Mouse (Mus musculus) yolk sac, embryonic 10.5 days (tissue): ENCODE data around the gene Fxyd3.

Source experiments
- DNase-seq: peaks from one replicate; pipeline ENCODE4 v3.0.0-alpha.2; 2017; ENCODE audit warnings: low spot score

Fxyd3 gene

DNA sequence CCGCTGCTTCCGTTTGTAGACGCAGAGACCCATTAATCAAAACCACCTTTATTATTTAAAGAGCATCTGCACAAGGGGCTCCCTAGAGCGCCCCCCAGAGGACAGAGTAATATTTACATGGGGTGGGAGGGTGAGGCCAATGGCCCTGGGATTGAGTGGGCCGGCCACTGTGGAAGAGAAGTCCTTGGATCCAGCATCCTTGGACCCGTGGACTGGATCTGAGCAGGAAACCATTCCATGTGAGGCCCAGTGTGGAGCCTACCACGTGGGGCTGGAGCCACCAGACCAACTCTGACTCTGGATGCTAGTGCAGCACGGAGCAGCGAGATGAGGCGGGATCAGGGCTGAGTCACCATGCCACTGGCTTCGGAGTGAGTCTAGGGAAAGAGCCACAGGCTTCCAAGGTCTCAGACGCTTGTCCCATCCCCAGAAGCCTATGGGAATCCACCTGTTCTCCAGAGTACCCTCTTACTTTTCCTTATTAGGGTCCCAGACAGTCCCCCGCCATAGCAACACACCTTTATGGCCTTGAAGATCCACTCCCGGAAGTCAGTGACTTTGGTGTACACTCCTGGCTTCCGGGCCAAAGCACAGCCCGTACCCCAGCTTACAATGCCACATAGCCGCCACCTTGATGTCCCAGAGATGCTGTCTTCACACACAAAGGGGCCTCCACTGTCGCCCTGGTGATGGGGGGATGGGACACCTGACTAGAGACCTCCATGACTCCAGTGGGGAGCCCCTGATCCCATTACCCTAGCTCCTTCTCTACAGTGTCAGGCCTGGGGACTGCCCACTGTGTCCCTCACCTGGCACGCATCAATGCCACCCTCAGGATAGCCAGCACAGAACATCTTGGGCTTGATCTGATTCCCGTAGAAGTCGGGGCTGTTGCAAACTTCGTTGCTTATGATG, 22.4 kb upstream of the Fxyd3 start:
- DNase-seq, result no peak

DNA sequence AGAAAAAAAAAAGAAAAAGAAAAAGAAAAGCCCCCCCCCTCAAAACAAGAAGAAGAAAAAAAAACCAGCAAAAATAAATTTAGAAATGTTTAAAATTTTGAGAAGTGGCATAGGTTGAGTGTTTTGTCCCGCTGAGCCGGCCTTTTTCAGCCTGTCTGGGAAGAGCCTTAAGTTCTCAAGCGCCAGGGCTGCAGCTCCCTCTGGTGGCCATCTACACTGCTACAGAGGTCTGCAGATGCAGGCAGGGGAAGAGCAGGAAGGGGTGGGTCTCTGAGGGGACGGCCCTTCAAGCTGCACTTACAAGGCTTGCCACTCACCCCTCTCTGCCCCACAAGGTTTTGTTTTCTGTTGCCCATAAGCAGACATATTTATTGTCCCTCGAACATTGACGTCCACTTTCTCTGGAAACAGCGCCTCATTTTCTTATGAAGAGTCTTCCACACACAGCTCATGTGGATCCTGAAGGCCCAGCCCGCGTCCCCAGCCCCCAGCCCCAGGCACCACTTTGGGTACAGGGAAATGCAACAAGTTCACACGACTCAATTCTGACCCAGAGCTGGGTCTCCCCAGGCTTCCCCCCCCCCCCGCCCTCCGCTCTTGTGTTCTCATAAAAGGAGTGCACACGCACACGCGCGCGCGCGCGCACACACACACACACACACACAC, 21.2 kb upstream of the Fxyd3 start:
- DNase-seq, result peak; percentile 83

DNA sequence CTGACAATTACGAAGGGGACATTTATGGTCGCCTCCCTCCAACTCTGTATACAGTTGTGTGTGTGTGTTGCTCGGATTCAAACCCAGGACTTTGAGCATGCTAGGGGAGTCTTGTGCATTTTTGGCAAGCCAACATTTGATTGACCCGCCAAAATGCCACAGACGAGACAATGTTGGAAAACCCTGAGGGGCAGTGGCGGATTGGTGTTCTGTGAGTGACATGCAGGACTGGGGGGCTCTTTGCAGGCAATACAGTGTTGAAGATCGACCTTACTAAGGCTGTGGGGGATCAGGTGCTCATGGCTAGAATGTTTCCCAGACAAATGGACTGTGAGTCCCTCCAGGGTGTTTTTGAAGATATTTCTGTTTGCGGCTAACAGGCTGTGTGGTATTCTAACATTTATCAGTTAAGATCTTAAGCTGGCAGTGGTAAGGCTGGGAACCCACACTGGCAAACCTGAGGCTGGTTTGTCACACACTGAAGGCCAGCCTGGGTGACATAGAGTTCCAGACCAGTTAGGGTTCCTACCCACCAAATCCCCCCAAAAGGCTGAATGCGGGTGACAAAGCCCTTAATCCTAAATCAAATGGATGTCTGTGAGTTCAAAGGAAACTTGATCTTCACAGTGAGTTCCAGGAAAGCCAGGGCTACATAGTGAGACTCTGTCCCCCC, 20.5 kb upstream of the Fxyd3 start:
- DNase-seq, result no peak

DNA sequence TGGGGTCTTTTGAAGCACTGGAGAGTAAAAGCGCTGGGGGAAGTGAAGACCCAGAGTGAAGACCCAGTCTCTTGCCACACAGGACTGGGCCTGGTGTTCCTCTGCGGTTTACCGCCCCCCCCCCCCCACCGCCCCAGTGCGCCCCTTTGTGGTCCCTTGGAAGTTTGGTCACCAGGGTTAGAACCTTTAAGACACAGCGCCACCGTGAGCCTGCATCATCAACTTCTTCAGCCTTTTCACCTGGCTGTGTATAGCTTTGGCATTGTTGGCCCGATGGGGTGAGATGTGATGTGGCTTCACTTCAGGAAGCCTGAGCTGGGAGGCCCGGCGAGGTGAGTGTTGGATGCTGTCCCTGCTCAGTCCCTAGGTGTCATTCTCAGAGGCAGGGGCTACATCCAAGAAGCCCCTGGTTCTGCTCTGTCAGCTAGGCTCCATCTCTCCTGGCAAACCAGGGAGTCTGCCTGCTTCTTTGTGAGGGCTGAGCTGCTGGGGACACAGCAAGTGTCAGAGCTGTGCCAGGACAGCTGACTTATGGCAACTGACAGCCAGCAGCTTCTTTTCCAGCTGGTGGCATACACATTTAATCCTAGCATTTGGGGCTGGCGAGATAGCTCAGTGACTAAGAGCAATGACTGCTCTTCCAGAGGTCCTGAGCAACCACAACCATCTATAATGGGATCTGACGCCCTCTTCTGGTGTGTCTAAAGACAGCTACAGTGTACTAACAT, 18.4 kb upstream of the Fxyd3 start:
- no peak for DNase-seq

DNA sequence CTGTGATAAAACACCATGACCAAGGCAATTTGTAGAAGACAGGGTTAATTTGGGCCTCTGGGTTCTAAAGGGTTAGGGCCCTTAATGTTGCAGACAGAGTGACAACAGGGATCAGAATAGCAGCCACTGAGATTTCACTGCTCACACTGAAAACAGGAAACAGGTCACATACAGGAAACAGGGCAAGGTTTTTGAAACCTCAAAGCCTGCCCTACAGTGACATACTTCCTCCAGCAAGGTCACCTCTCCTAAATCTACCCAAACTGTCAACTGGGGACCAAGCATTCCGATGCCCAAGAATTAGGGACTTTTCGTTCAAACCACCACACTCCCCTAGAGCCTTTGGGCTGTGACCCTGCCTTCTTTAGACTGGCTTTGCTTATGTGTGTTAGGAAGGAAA, 13.2 kb upstream of the Fxyd3 start:
- DNase-seq, result no peak

DNA sequence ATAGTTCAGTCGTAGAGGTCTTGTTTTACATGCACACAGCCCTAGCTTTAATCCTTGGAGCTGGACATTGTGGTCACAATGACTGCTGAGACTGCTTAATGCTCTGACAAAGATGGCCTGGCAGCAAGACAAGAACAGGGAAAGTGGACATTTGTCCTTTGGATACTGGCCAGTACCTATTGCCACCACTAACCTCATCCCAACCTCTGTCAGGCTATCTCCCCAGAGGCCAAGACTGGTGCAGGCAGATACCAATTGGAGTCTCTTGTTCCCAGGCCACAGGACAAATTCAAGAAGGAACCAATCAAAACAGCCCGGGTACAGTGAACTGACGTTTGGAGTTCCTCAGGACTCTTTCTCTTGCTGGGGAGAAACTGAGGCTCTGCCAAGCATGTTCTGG, 11.7 kb upstream of the Fxyd3 start:
- no peak for DNase-seq

DNA sequence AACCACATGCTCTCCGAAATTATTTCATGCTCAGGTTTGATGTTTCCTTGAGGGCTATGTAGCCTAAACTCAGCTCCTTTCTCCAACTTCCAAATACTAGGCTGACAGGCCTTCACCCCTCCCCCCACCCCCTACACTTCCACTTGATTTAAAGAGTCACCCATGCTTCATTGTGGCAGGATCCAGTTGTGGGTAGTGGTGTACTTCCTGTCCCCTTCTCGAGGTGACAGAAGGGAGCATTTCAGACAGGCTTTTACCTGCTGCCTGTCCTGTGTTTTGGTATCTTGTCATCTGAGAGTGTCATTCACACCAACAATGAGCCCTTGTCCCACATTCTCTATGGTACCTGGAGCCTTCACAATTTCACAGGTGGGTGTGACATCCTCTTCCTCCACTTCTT, 10.8 kb upstream of the Fxyd3 start:
- DNase-seq, result no peak

DNA sequence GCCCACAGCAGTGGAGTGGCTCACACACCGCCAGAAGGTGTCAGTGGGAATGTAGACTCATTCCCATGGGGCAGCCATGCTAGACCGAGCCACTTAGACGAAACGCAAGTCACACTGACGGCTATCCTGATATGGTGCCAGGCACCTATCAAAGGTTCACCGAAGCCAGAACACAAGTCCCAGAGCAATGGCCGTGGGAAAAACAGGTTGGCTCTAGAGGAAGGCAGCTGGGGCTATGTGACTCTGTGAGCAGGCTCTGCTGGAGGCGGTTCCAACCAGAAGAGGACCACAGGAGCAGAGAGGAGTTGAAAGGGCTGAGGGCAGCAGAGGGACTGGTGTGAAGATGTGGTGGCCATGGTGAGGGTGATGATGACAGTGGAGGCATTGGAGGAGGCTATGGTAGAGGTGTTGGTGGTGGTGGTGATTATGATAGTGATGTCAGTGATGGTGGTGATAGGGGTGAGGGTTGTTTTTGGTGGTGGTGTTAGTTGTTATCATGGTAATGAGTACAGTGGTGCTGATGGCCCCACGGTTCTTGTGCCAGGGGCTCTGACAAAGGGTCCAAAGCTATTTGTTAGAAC, 9.8 kb upstream of the Fxyd3 start:
- DNase-seq, result no peak

DNA sequence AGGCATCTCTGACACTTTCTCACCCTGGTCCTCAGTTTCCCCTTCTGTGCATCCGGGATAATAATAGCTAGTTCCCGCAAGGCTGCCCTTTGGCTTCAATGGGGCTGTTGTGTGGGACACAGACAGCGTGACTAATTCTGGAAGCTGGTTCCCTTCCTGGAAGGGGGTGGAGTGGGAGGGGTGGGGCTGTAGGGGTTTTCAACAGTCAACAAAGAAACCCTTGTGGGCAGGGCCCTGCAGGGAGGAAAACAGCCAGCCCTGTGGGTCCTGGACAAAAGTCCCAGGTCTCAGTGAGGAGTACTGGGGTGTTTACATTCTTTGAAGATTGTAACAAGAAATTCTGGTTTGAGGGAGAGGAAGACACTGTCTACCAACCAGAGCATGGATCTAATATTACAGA, 8.7 kb upstream of the Fxyd3 start:
- DNase-seq, result no peak

DNA sequence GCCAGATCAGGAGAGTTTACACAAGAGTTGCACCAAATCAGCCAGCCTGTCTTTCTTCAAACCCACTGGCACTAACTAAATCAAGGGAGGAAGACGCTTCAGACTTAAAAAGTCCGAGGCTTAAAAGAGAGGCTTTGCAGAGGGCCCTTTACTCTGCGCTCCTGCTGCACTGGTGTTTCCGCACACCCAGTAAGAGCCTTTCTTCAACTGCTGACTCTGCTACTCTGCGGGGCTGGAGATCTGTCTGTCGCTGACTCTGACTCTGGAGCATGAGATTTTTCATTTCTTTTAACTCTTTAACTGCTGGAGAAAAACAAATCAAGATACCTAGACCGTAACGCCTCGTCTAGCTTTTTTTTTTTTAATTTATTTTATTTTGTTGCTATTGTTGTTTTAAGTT, 7.6 kb upstream of the Fxyd3 start:
- DNase-seq, result no peak

DNA sequence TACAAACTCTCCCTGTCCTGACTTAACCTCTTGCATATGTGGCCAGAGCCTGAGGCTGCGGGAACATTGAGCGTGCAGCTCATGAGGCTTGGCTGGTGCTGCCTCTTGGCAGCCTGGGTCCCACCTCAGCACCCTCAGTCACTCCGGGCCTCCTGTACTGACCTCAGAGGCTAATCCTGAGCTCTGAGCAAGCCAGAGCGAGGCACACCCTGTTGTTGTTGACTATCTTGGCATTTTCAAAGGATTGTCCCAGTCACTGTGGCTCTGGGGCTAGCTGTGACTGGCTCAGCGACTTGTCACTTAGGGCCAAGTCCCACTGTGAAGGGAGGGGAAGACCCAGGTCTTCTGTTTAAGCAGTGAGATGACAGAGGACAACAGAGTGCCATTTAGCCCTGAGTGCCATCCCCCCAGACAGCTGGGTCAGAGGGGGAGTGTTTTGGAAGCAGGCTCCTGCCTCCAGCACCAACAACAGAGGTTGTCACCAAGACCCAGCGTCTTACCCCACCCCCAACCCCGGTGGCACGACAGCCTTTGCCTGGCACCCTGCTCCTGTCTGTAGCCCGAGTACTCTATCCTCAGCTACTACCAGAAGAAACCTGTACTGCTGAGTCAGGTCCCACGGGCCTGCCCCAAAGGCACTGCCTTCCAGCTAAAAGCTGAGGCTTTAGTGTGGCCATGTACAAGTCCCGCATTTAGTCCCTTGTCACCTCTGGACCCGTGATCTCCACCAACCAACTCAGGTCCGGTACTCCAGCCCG, 6.5 kb upstream of the Fxyd3 start:
- DNase-seq, result no peak

DNA sequence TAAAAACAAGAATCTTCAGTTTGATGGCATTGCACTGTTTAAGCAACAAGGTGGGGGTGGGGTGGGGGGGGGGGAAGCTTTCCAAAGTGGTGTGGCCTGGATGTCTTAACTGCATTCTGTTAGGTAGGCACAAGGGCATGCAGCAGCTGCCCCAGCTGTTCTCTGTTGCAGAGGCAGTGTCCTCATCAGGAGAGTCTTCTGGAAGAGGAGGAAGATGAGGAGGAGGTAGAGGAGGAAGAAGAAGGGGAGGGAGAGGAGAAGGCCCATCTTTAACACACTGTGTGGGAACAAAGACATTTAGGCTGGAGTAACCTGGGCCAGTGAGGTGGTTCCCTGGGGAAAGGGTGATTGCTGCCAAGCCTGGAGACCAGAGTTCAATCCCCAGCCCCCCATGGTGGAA, 5.6 kb upstream of the Fxyd3 start:
- DNase-seq, result no peak

DNA sequence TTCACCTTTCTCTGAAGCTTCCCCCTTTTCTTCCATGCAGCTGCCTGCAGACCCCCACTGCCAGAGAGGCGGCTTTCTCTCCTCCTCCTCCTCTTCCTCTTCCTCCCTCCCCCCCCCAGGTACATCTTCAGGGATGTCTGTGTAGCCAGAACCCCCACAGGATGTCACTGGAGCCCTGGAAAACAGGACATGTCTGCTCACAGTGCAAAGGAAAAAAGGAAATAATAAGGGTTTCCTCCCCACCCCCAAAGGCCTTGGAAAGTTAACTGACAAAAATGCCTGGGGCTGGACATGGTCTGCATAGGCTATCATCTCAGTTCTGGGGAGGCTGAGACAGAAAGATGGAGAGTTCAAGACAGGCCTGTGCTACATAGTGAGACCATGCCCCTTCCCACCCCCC, 4.6 kb upstream of the Fxyd3 start:
- DNase-seq, result no peak

DNA sequence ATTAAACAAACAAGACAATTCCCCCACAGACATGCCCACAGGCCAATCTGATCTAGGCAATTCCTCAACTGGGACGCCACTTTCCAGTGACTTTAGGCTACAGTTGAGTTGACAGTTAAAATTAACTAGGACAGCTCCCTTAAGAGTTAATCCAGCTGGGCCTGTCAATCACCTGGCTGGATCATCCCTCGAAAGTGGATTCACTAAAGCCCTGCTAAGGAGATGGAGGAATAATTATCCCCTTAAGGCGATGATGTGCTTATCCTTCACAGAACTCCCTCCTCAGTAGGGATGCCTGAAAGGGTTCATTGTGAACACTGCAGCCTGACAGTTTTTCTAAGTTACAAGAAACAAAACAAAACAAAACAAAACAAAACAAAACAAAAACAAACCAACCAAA, 4.1 kb upstream of the Fxyd3 start:
- no peak for DNase-seq

DNA sequence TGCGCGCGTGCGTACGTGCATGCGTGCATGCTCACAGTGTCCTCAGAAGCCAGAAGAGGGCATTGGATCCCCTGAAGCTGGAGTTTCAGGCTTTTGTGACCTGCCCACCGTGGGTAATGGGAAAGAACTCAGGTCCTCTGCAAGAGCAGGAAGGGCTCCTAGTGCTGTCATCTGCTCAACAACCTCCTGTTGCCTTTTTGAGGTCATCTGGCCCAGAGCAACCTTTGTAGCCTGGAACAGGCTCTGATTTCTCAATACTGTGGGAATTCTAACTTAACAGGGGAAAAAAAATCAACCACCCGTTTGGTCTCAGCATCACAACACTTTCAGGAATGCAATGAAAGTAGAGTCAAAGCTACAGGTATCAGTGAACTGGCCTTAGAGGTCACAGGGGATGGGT, 3.2 kb upstream of the Fxyd3 start:
- DNase-seq, result no peak

DNA sequence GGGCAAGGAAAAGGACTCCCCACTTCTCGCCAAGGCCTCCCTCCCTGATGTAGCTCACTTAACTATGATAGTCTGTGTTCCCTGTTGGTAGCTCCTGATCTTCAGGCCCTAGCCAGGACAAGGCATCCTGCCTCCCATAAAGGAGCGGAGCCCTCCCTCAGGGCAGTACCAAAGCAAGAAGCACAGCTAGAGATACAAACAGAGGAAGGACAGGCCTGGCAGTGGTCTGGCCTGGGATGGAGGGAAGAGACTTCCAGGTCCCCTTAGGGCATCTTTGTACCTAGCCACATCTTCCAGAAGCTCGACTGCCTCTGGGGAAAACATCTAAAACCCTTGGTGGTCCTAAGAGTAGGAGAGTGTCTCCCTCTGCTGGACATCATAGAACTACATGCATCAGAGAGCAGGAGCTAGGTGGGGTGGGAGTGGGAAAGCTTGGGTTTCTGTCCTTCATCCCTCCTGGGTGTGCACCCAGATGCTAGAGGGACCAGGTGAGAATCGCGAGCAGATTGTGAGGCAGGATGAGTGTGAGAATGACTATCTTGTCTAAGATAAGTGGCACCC, 1.5 kb upstream of the Fxyd3 start:
- no peak for DNase-seq

DNA sequence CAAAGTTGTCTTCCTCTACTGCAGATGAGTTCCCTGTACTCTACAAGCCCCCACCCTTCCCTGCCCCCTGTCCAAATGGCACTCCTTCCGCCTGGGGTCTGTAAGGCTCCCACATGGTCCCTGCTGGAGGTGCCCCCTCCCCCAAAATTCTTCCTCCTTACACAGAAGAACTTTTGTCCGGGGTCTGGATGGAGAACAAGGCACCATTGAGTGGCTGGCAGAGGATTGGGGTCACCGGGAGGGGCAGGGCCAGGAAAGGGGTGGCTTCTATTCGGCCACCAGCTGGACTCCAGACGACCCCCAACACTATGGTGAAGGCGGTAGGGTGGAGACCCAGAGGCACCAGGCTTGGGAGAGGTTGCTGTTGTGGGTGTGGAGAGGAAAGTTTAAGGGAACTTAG, 966 bp upstream of the Fxyd3 start:
- no peak for DNase-seq

DNA sequence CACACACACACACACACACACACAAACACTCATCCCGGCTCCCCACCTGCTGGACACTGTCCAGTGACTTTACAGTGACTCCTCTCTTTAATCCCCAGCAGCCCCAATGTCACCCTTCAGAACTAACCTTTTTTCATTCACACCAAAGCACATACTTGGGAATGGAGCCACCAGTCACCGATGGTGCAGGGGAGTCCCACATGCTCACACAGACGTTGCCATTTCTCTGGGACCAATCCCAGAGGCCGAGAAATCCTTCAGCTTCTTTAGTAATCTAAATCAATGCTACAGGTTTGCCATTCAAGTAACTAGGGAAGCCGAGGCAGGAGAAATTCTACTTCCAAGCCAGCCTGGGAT, 1.8 kb downstream of the Fxyd3 start:
- DNase-seq, result no peak

DNA sequence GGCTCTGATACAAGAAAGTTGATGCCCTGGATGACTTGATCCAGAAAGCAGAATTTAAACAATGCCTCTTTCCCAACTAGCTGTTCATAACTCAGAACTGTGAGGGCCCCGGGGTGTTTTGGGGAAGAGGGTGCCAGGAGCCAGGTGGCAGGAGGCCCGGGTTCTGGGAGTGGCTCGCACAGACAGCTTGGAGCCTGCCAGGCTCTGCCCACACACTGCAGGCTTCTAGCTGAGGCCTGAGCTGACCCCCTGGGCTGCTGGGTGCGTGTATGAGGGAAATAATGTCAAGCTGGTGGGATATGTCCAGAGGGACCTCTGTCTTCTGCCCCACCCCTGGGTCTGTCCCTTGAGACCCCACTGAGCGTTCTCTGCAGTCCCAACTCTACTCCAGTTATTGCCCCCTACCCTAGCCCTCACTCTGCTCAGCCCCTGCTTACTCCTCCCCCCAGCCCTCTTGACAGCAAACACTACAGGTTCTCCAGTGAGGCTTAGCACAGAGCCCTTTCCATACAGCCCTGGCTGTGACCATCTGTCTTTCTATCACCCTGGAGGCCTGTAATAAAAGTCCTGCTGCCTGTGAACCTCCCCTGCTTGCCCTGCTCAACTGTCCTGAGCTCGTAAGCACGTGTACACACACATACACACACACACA, 2.3 kb downstream of the Fxyd3 start:
- no peak for DNase-seq

DNA sequence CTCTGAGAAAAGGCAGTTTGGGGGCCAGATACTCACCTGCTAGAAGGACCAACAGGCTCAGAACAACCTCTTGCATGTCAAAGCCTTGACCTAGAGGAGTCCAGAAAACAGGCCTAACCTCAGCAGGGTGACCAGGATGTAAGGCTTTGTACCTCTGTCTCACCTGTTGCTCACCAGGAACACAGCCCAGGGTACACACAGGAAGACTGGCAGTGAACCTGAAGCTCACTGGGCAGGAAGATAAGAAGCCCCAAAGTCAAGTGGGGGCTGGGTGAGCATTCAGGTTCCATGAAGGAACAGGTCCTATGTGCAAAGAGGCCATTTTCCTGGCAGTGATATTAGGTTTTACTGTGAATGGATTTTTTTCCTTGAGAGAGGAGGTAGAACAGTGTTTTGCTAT, 3.0 kb downstream of the Fxyd3 start:
- no peak for DNase-seq

DNA sequence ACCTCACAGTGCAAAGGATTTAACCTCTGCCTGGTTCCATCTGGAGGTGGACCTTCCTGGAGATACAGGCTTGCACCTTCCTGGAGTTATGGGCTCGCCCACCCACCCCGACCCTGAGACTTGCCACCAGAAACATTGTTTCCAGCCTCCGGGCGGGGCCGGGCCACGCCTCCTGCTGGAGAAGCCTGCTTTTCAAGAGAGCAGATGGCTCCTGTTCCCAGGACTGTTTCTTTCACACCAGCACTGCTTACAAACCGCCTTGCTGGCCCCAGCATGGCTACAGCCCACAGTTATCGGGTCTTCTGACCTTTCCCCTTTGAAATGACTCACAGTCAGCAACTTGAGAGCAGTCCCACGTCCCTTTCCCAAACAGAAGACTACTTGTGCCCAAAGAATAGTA, 4.2 kb downstream of the Fxyd3 start:
- DNase-seq, result no peak
